Mouse (Mus musculus): ENCODE results near the gene Iqsec1.

The Iqsec1 gene

GRCm38 (mm10) chr6:90619936-90620335, 368.5 kb downstream of the Iqsec1 start:
- no peak for DNase-seq (ENCODE audit: low spot score)

GRCm38 (mm10) chr6:90618821-90619636, 369.5 kb downstream of the Iqsec1 start:
- DNase-seq (ENCODE audit: low spot score) = no peak

- DNase-seq (ENCODE audit: low spot score) = no peak
Measured at GRCm38 (mm10) chr6:90618274-90618673, 370.2 kb downstream of the Iqsec1 start.

- DNase-seq (ENCODE audit: low spot score) = no peak
Measured at GRCm38 (mm10) chr6:90616481-90616880, 372.0 kb downstream of the Iqsec1 start.

GRCm38 (mm10) chr6:90615991-90616390, 372.5 kb downstream of the Iqsec1 start:
- no peak for DNase-seq (ENCODE audit: low spot score)

- no peak for DNase-seq (ENCODE audit: low spot score)
Measured at GRCm38 (mm10) chr6:90615362-90615761, 373.1 kb downstream of the Iqsec1 start.

GRCm38 (mm10) chr6:90613277-90613676, 375.2 kb downstream of the Iqsec1 start:
- DNase-seq (ENCODE audit: low spot score) = no peak

- DNase-seq (ENCODE audit: low spot score) = no peak
Measured at GRCm38 (mm10) chr6:90610248-90610647, 378.2 kb downstream of the Iqsec1 start.

- no peak for DNase-seq (ENCODE audit: low spot score)
Measured at GRCm38 (mm10) chr6:90608186-90608585, 380.3 kb downstream of the Iqsec1 start.

GRCm38 (mm10) chr6:90607196-90607595, 381.3 kb downstream of the Iqsec1 start:
- no peak for DNase-seq (ENCODE audit: low spot score)

- no peak for DNase-seq (ENCODE audit: low spot score)
Measured at GRCm38 (mm10) chr6:90606538-90606937, 381.9 kb downstream of the Iqsec1 start.

Data from urinary bladder, postnatal 10 days (tissue).